Mouse (Mus musculus): ENCODE data around the gene Dnmt3a.

DNA sequence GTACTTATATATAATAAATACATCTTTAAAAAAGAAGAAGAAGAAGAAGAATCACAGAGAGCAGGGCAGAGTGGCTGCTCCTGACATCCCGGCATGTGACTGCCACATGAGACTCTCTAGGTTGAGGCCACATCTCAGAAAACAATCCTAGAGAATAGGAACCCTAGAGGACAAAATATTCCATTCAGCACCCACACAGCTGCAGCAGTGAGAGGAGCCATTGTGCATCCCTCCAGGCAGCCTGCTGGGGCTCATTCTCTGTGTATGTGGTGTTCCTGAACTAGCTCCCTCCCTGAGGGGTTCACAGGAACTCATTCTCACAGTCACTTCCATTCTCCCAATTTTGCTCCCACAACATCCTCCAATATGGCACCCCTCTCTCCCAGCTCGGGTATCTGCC is 35.3 kb upstream of the Dnmt3a start:
- TF ChIP-seq CTCF (IDR thresholded peaks at IDR 0.05; ENCODE audit: control insufficient read depth, insufficient read depth, insufficient read length) (no peak), USF1 (IDR thresholded peaks at IDR 0.05; ENCODE audit: low read depth) (no peak), MYOG (IDR thresholded peaks at IDR 0.05; ENCODE audit: control insufficient read depth, extremely low read depth, insufficient read length) (no peak), MAX (IDR thresholded peaks at IDR 0.05) (no peak)

All from C2C12 (cell line).